Mouse (Mus musculus) T-helper 2 cell (primary cell): ENCODE measurements around the gene Egf.
"Not testable (repeated sequence)": the region's sequence is repeated elsewhere in the genome, so short reads cannot be mapped to it uniquely, and the experiment has no call there.

Source experiments
- in situ Hi-C: fragments of 300-600 bp; cut with MboI, MseI; formaldehyde crosslinking; loops from one replicate; pipeline ENCODE4 v1.15.1; 2025; ENCODE audit warnings: high pct_unique_total_duplicates

Egf gene

GRCm38 (mm10) chr3:129754650-129755604 is at the start of gene Egf:
Egf (minus strand) TSS chr3:129755316.
- in situ Hi-C loops, result no loop called here

DNA sequence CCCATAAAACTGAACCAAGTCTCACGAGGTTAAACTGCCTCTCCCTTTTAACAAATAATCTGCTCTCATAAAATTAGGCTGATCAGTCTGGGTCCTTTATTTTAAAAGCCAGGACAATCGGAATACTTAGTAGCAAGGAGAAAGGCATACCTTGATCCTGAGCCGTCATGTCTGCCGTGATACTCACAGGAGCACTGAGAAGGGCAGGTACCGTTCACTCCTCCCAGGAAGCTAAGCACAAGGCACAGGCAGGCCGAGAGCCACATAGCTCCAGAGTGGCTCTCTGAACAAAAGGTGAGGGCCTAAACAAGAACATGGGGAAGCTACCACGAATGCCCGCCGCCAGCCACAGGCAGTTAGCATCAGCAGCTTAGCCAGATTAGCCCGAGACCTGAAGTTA is 48.6 kb upstream of the Egf start, which contains the start of gene Lrit3:
Gene Lrit3 (minus strand): TSS at position 266 of the 400 bp plus-strand sequence.
- in situ Hi-C loops, result no loop called here

DNA sequence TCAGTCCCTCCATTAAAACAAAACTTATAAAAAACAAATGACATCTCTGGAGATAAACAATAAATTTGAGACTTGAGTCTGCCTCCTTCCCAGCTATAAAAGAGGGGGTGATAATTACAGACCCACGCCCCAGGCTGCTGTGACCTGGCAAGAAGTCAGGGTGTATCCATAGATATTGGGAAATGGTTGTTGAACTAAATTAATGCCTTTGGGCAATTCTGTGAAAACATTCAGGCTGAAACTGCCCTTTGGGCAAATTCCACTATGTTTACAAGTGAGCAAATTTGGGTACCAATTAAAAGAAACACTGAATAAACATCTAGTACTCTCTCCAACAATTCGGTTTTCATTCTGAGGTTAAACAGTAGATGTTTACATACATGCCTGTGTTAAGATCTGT is 43.9 kb upstream of the Egf start:
- in situ Hi-C loops, result no loop called here

GRCm38 (mm10) chr3:129798551-129798950 is 43.4 kb upstream of the Egf start:
- in situ Hi-C loops, result no loop called here

GRCm38 (mm10) chr3:129797341-129797740 is 42.2 kb upstream of the Egf start:
- in situ Hi-C loops, result no loop called here

- in situ Hi-C loops, result no loop called here
Measured at GRCm38 (mm10) chr3:129793801-129794200, 38.7 kb upstream of the Egf start.

DNA sequence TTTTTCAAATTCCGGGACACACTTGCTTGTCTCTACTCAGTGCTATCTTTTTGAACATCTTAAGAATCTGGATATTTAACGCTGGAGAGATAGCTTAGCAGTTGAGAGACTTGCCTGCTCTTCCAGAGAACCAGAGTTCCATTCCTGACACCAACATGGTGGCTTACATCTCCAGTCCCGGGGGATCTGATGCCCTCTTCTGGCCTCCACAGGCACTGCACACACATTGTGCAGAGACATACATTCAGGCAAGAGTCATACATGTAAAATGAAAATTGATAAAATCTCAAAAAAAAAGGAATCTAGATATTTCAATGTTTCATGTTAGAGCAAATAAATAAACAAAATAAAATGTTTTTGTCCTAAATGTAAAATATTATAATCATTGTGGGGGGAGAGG is 27.6 kb upstream of the Egf start:
- in situ Hi-C loops, result no loop called here

DNA sequence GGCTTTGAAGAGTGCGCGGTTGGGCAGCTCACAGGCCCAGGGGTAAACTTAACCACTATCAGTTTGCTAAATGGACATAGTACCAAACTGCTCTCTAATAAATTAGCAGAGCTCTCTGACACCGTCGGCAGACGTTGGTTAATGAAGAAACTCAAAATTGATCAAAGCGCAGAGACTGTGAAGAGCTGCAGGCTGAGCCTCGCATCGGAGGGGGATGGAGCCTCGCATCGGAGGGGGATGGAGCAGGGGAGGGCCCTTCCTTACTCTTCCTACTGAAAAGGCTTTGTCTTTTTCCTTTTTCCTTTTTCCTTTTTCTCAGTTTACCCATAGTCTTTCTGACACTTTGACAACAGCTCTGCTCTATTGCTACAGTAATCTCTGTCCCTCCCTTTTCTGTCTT is 26.3 kb upstream of the Egf start:
- in situ Hi-C loops, result no loop called here

DNA sequence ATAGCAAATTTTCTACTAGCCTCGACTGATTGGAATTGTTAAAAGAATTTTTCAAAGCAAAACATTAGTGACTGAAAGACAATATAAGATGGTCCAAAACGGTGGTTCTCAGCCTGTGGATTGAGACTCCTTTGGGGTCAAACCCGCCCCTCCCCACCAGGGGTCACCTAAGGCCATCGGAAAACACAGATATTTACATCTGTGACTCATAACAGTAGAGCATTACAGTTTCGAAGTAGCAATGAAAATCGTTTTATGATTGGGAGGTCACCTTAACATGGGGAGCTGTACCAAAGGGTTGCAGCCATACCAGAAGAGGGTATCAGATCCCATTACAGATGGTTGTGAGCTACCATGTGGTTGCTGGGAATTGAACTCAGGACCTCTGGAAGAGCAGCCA is 16.1 kb upstream of the Egf start:
- in situ Hi-C loops, result no loop called here

DNA sequence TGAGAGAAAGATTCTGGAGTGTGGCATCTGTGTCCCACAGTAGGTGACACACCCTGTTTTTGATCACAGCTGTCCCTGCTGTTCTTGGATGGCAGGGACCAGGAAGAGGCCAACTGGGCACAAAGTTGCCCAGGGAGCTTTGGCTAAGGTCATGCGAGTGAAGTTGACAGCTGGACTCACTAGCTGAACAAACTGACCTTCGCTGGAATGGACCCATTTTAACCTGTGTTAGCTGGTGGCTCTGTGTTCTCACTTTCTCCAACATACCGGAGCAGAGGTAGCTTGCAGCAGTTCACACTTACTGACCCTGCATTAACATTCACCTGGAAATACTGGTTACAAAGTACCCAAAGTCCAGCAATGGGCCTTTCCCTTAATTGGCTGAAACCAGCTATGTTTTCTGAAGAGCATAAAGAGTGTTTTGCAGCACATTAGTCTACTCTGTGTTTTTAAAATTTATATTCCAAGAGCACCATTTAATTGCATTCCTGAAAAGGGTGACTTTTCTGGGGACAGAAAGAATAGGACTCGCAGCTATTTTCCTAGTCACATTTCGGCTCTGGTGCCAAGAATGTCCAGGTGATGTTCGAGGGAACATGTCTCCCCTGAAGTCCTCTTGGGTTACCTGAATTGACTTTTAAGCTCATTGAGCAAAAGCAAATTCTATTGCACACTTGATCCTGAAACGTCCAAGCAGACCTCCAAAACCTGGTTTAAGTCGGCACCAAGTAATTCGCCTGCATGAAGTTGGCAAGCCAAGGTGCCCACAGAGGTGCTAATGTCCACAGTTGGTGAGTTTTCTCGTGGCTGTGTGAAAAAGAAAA is 12.1 kb upstream of the Egf start:
- in situ Hi-C loops, result no loop called here

DNA sequence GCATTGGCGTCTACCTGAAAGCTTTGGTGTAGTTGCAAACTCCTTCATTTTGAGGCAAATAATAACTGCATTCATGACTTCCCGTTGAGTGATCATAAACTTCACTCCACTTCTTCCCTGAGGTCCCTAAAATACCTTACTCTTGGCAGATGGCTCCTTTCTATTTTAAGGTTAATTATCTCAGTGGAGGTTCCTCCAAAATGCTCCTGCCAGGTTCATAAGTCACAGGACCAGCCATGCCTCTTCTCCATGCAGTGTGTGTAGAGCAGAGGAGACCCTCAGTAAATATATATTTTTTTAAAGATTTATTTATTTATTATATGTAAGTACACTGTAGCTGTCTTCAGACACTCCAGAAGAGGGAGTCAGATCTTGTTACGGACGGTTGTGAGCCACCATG is 11.0 kb upstream of the Egf start:
- in situ Hi-C loops, result no loop called here

DNA sequence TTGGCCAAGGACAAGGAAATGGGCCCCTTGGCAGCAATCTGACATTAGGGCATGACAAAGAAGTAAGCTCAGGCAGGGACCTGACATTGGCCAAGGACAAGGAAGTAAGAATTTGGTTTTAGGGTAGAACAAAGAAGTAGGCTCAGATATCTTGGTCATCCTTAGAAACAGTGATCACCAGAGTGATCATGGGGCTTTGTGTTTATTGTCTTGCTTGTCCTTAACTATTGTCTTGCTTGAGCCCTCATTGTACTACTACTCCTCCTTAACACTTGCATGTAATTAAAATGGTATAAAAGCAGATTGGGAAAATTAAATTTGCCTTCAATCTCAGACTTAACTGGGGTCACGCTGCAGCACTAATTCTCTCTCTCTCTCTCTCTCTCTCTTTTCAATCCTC is 2.5 kb upstream of the Egf start:
- in situ Hi-C loops, result not testable (repeated sequence)

- in situ Hi-C loops, result no loop called here
Measured at GRCm38 (mm10) chr3:129744803-129745202, 10.3 kb downstream of the Egf start.

- in situ Hi-C loops, result no loop called here
Measured at GRCm38 (mm10) chr3:129742781-129743180, 12.3 kb downstream of the Egf start.

GRCm38 (mm10) chr3:129738291-129739183 is 16.6 kb downstream of the Egf start:
- in situ Hi-C loops, result no loop called here

DNA sequence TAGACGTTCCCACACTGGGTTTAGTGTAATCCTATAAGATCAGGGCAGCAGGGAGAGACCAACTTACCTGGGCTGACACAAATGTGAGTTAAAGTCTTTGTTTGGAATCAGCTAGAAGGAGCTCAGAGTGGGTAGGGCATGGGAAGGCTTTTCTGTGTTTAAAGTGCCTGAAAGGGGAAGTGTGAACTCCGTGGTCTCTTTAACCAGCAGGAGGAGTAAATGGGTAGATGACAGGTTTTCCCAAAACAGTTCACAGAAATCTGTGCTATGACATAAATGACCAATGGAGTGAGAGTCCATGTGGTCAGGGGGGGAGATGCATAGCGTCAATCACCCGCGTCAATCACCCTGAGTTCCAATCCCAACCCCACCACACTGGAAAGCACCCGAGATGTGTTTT is 23.5 kb downstream of the Egf start:
- in situ Hi-C loops, result no loop called here

DNA sequence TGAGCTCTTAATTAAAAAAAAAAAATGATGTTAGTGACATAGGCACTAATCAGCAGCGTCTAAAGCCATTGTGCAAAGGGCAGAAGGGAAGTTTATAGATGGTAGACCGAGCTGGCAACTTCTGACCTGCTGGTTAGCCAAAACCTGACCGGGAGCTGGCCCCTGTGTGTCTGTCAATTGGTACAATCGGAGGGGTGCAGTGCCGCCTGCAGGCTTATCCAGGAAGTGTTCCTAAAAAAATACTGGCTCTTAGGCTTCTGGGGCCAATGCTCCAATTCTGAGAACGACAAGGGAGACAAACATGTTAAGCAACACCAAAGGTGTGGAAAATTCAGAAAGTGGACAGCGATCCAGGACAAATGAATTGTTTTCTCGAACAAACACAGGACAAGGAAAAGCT is 24.7 kb downstream of the Egf start:
- in situ Hi-C loops, result no loop called here

DNA sequence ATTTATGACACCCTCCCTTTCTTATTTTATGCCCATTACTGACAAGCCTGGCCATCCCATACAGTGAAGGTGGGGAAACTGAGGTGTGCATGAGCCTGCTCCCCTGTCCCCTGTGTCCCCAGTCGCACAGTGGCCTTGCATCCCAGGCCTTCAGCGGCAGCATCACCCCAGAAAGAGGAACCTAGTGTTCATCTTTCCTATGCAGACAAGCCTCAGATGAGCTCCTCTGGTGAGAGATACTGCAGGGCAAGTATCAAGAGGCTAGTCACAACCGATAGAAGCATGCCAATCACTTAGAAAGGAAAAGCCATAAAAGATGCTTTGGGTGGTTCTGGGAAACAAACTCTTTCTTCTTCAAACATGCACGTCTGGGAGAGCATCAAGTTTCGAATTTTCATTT is 25.2 kb downstream of the Egf start:
- in situ Hi-C loops, result no loop called here

DNA sequence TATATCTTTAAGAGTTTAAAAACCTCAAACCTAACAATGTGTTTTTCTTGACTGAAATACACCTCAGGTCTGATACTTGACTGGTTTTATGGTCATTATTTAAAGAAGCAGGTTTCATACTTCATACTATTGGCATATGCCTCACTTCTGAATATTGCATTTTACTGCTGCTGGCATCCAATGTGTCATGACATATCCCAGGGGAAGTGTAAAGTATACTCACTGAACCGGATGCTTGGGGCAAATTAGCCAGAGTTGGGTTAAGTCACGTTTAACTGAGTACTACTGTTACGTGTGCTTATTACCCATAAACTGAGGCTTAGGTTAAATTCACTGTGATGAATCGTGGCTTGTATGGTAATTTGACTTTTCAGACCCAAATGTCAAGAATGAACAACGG is 29.5 kb downstream of the Egf start:
- in situ Hi-C loops, result no loop called here

- in situ Hi-C loops, result no loop called here
Measured at GRCm38 (mm10) chr3:129724961-129725501, 30.1 kb downstream of the Egf start.

GRCm38 (mm10) chr3:129724505-129724904 is 30.6 kb downstream of the Egf start:
- in situ Hi-C loops, result no loop called here
